Mouse (Mus musculus) ES-E14 (cell line): ENCODE results near the gene Slc48a1.

ENCODE experiments used
- CHD2 ChIP-seq: IDR thresholded peaks from 2 replicates; pipeline ENCODE4 v1.6.1; 2014; ENCODE audit warnings: mild to moderate bottlenecking, low read depth, low read length, inconsistent platforms
- HCFC1 ChIP-seq: IDR thresholded peaks from 2 replicates; pipeline ENCODE4 v1.6.1; 2012; ENCODE audit warnings: low read length, inconsistent platforms, borderline replicate concordance; ENCODE audit not compliant: insufficient read depth

- TF ChIP-seq CHD2 = no peak
- no peak for TF ChIP-seq HCFC1
Observed at GRCm38 (mm10) chr15:97748309-97748708, 30.0 kb upstream of the Slc48a1 start.
